Mouse (Mus musculus) right cerebral cortex, adult 18-20 months (tissue): ENCODE measurements around the gene Wdr13.
"Not testable (repeated sequence)": the region's sequence is repeated elsewhere in the genome, so short reads cannot be mapped to it uniquely, and the experiment has no call there.

Experiments
- DNase-seq: peaks from one replicate; pipeline ENCODE4 v3.0.0; 2022; ENCODE audit warnings: mixed read lengths

Gene Wdr13

GRCm38 (mm10) chrX:8102213-8102668 lies 30.5 kb downstream of the Wdr13 start:
- DNase-seq, result no peak

DNA sequence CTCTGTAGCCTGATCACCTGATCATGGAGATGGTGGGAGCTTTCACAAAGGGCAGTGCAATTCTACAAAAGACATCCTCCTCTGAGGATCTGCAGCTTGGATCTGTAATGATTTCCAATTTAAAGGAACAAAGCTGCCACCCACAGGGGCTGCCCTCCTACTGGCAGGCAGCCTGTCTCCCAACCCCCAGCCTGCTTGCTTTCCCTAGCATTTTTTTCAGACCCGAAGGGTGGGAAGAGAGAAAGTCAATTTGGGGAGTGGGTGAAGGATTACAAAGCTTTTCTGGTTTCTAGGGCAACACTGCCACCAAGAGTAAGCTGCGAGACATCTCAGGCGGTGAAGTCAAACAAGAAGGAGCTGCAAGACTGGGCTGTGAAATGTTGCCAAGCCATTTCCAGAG lies 31.7 kb downstream of the Wdr13 start:
- peak; percentile 50 for DNase-seq

DNA sequence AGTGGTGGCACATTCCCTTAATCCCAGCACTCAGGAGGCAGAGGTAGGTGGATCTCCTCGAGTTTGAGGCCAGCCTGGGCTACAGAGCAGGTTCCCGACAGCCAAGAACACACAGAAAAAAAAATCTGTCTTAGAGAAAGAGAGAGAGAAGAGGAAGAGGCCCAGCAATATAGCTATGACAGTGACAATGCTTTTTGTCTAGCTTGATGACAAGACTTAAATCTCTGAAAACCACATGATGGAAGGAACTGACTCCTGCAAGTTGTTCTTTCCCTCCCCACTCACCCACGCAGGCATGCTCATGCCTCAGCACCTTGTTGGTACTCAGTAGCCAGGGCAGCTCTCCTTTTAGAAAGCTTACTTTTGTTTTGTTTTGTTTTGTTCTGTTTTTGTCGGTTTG lies 33.3 kb downstream of the Wdr13 start:
- DNase-seq, result no peak

- peak; percentile 96 for DNase-seq
Observed at GRCm38 (mm10) chrX:8096787-8097242, 35.9 kb downstream of the Wdr13 start.

DNA sequence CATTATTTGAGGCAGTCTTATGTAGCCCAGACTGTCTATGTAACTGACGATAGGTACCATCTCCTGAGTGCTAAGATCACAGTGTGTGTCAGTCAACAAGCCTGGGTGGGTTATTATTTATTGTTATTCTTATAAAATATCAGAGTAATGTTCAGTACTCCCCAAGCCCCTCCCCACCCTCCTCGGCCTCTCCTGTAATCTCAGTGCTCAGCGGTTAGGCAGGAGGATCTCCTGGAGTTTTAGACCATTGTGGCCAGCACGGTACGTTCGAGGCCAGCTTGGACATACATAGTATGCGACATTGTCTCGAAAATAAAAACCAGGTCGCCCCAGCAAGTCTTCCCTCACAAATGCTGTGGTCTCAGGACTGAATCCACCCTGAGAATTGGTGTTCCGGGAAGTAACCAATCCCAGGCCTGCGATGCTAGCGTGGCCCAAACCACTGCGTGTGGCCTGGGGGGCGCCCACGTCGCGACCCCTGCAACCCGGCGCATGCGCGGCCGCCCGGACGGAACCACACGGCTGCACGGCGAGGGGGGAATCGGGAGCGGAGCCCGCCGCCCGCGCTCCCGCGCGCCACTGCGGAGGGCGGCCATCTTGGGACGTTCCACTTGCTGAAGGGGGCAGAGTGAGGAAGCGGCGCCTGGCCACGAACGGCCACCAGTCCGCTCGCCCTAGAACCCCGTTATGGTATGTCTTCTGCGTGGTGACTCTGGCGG lies 36.5 kb downstream of the Wdr13 start:
- DNase-seq, result peak; percentile 73

DNA sequence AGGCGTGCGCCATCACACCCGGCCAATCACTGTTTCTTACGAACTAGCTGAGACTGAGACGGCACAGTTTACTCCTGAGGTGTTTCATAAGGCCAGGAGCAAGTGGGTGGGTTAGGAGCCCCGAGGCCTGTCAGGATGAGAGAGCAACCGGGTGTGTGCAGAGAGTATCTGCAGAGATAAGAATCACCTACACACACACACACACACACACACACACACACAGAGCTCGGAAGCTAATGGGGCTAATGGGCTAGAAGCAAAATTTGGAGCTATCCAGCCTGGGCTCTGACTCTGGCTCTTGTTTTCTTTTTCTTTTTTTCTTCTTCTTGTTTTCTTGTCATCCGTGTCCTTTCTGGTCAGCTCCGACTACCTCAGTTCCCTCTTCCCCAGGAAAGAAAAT lies 37.1 kb downstream of the Wdr13 start:
- DNase-seq, result peak; percentile 2

- not testable (repeated sequence) for DNase-seq
Observed at GRCm38 (mm10) chrX:8090954-8091347, 41.7 kb downstream of the Wdr13 start.

DNA sequence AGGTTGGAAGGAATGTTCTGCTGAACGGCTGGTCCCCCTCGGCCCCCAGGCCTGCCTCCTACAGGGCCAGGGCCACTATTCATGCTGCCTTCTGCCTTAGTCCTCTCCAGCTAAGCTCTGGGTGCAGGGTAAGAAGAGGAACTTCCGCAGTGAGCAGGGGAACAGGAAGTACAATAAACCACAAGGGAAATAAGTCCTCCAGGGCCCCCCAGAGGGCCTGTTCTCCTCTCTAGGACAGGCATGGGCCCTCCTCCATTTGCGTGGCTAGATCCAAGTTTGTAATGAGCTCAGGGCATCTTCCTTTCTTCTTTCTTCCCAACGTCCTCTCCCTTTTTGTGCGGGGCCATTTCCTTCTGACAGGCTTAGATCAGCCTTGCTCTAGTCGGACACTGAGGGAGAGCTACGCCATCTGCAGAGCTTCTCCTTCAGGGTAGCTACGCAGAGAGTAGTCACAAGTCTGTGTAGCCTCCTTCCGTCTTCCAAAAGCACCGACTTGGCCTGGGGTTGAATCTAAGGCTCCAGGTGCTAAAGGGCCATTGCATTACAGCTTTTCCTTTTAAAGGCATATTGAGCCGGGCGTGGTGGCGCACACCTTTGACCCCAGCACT lies 42.2 kb downstream of the Wdr13 start, which contains the start of gene Was:
Gene Was, minus strand, starts transcription at position 153 of the 608 bp plus-strand sequence.
- no peak for DNase-seq

DNA sequence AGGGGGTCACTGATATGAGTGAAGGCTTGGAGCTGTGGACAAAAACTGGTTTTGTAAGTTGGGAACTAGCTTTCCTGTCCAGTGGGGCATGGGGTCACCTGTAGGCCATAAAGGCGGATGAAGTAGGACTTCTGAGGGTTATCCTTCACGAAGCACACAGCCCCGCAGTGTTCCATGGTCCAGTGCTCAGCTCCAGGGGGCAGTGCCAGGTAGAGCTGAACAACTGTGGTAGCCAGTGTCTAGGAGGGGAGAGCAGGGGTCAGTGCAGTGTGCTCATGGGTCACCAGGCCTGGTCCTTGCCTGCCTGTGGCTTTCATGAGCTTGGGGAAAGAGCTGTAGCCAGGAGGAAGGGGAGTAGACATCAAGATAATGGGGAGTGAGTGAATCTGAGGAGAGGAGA lies 42.9 kb downstream of the Wdr13 start:
- DNase-seq, result no peak

DNA sequence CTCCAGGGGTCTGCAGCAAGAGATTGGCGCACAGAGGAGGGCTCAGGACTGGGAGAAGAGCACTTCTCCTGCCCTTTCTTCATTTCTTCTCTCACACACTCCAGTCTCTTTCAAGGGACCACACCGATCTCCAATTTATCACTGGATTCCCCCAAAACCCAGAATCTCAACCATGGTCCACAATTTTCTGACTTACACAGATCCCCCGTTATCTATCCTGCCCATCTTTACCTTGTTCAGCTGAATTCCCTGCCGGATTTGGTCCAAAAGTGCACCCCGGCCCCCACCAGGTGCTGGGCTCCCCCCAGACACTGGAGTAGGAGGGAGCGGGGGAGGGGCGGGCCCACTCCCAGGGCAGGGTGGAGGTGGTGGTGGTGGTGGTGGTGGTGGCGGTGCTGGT lies 47.1 kb downstream of the Wdr13 start:
- no peak for DNase-seq

GRCm38 (mm10) chrX:8084771-8085259 lies 47.9 kb downstream of the Wdr13 start:
- DNase-seq, result no peak

DNA sequence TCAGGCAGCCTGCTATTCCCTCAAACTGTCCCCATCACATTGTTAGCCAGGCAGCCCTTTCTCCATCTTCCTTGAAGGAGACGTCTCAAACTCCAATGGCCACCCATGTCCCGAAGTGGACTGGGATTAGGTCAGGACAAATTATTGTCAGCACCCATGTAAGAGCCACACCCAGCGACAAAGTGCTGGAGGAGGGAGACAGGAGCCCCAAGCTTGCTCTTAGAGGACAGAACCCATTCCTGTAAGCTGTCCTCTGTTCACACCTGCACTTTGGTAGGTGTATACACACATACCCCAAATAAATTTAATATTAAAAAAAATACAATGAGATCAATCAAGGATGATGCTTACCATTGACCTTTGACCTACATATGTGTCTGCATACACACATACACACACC lies 57.6 kb downstream of the Wdr13 start:
- DNase-seq, result no peak

GRCm38 (mm10) chrX:8074430-8075014 lies 58.2 kb downstream of the Wdr13 start, which contains the start of gene Suv39h1:
TSS of gene Suv39h1 (minus strand) at chrX:8074760.
- peak; percentile 95 for DNase-seq

- DNase-seq, result peak; percentile 3
Observed at GRCm38 (mm10) chrX:8073881-8074429, 58.7 kb downstream of the Wdr13 start.
